Mouse (Mus musculus): ENCODE measurements around the gene Kcna5. TPM values are rescaled to one million over a fixed set of nuclear protein-coding genes. Genes with fewer than 3 reads are reported as not detected.

Gene Kcna5
- polyA plus RNA-seq, 1 experiment from 2014 or later, result 3.5 TPM

DNA sequence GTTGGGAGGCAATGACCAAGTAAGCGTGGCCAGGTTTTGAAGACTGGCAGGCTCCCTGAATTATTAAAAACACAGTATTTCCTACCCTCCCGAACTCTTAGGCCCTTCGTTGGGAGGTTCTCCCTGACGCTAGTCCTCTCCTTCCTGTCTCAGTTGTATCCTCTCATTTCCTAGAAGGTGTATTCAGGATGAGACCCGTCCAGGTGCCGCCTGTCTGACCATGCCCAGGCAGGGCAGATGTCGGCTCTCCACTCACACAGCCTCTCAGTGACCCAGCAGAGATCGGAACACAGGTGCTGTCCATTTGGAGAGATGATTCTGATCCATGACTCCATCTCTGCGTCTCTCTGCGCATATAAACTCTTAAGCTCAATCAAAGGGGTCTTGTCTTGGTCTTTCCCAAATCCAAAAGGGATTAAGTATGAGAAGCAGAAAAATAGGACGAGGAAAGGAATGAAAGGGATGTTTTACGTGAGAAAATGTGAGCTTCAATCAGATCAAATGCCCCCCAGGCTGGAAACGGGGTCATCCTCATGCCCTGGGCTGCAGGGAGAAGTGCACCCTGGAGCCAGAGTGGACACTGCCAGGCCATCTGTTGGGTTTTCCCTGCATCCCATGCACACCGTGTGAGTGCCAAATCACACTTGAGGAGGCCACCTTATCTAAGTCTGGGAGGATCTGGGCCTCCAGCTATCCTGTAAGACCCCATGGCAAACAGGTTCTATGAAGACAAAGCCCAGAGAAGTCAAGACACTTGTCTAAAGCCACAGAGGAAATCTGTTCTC lies 33.0 kb upstream of the Kcna5 start:
- Histone ChIP-seq H3K27me3 (ENCODE audit: control insufficient read depth, insufficient read depth, low read length) (no peaks in the 10 kb centered on the region), H3K4me3 (replicated peaks; ENCODE audit: low read depth, low read length) (no peak overlapping the region), H3K9me3 (ENCODE audit: control insufficient read depth, low read length) (no peaks in the 10 kb centered on the region), H3K4me2 (ENCODE audit: low read length) (no peak overlapping the region), H3K4me1 (ENCODE audit: control insufficient read depth, insufficient read depth, low read length) (no peaks in the 10 kb centered on the region), H3K36me3 (ENCODE audit: control insufficient read depth, insufficient read depth, low read length) (no peaks in the 10 kb centered on the region), H3K9ac (replicated peaks; ENCODE audit: low read length) (no peak overlapping the region), H3K27ac (replicated peaks; ENCODE audit: low read depth, low read length) (no peak overlapping the region)
- no peak for DNase-seq
- WGBS, result 87% methylated on average over 14 of the region's 14 CpGs
- no peak for ATAC-seq (ENCODE audit: low FRiP score, low TSS enrichment)

- DNase-seq (no peak), ATAC-seq (ENCODE audit: low FRiP score, low TSS enrichment) (no peak)
- WGBS, result 93% methylated on average over 9 of the region's 9 CpGs
These were observed 32.1 kb upstream of the Kcna5 start for GRCm38 (mm10) chr6:126567326-126567725.

GRCm38 (mm10) chr6:126564376-126564775 lies 29.2 kb upstream of the Kcna5 start:
- no peak overlapping the region for H3K27ac ChIP-seq (replicated peaks; ENCODE audit: low read depth, low read length)
- 0 out of 2 replicates have a peak, but pooled peaks cover 4% of the 10 kb centered on the region for H3K4me1 ChIP-seq (ENCODE audit: control insufficient read depth, insufficient read depth, low read length)
- H3K36me3 ChIP-seq (ENCODE audit: control insufficient read depth, insufficient read depth, low read length), result no peaks in the 10 kb centered on the region
- H3K4me3 ChIP-seq (replicated peaks; ENCODE audit: low read depth, low read length), result no peak overlapping the region
- WGBS, result 59% methylated on average over 6 of the region's 6 CpGs
- DNase-seq (no peak), ATAC-seq (ENCODE audit: low FRiP score, low TSS enrichment) (no peak)
- no peaks in the 10 kb centered on the region for H3K27me3 ChIP-seq (ENCODE audit: control insufficient read depth, insufficient read depth, low read length)
- no peak overlapping the region for H3K9ac ChIP-seq (replicated peaks; ENCODE audit: low read length)
- H3K4me2 ChIP-seq (ENCODE audit: low read length), result no peak overlapping the region
- H3K9me3 ChIP-seq (ENCODE audit: control insufficient read depth, low read length), result no peaks in the 10 kb centered on the region

More at GRCm38 (mm10) chr6:126567326-126567725, 32.1 kb upstream of the Kcna5 start:
- no peaks in the 10 kb centered on the region for H3K36me3 ChIP-seq (ENCODE audit: control insufficient read depth, insufficient read depth, low read length)
- no peaks in the 10 kb centered on the region for H3K4me1 ChIP-seq (ENCODE audit: control insufficient read depth, insufficient read depth, low read length)
- H3K4me2 ChIP-seq (ENCODE audit: low read length), result no peak overlapping the region
- no peak overlapping the region for H3K4me3 ChIP-seq (replicated peaks; ENCODE audit: low read depth, low read length)
- no peaks in the 10 kb centered on the region for H3K9me3 ChIP-seq (ENCODE audit: control insufficient read depth, low read length)
- no peak overlapping the region for H3K27ac ChIP-seq (replicated peaks; ENCODE audit: low read depth, low read length)
- no peak overlapping the region for H3K9ac ChIP-seq (replicated peaks; ENCODE audit: low read length)
- H3K27me3 ChIP-seq (ENCODE audit: control insufficient read depth, insufficient read depth, low read length), result no peaks in the 10 kb centered on the region

- DNase-seq (peak; percentile 90), ATAC-seq (ENCODE audit: low FRiP score, low TSS enrichment) (peak; percentile 25)
- no peak overlapping the region for H3K4me2 ChIP-seq (ENCODE audit: low read length)
These were observed 28.7 kb upstream of the Kcna5 start for GRCm38 (mm10) chr6:126563898-126564297.

DNA sequence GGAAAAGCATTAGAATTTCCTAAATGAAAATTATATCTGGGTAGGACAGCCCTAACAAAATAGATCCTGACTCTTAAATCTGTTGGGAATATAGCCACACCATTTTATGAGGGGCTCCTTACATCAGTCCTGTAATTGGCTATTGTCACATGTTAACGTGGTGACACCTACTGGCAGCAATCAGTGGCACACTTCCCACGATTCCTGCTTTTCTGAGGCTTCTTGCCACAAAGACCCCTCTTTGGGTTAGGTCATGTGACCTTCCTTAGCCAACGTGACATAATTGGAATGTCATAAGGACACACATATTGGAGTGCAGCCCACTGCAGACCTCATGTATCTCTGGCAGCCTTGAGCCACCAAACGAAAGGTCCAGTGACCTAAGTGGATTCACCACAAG lies 26.5 kb upstream of the Kcna5 start:
- no peaks in the 10 kb centered on the region for H3K27me3 ChIP-seq (ENCODE audit: control insufficient read depth, insufficient read depth, low read length)
- H3K4me1 ChIP-seq (ENCODE audit: control insufficient read depth, insufficient read depth, low read length), result 0 out of 2 replicates have a peak, but pooled peaks cover 4% of the 10 kb centered on the region
- peak; percentile 57 for DNase-seq
- no peak for ATAC-seq (ENCODE audit: low FRiP score, low TSS enrichment)
- H3K9me3 ChIP-seq (ENCODE audit: control insufficient read depth, low read length), result no peaks in the 10 kb centered on the region
- no peaks in the 10 kb centered on the region for H3K36me3 ChIP-seq (ENCODE audit: control insufficient read depth, insufficient read depth, low read length)
- no peak overlapping the region for H3K27ac ChIP-seq (replicated peaks; ENCODE audit: low read depth, low read length)
- H3K9ac ChIP-seq (replicated peaks; ENCODE audit: low read length), result no peak overlapping the region
- H3K4me2 ChIP-seq (ENCODE audit: low read length), result no peak overlapping the region
- no peak overlapping the region for H3K4me3 ChIP-seq (replicated peaks; ENCODE audit: low read depth, low read length)
- WGBS, result 24% methylated on average over 4 of the region's 4 CpGs

More at GRCm38 (mm10) chr6:126563898-126564297, 28.7 kb upstream of the Kcna5 start:
- 14% methylated on average over 7 of the region's 7 CpGs for WGBS
- H3K36me3 ChIP-seq (ENCODE audit: control insufficient read depth, insufficient read depth, low read length), result no peaks in the 10 kb centered on the region
- H3K9ac ChIP-seq (replicated peaks; ENCODE audit: low read length), result no peak overlapping the region
- H3K4me3 ChIP-seq (replicated peaks; ENCODE audit: low read depth, low read length), result no peak overlapping the region
- H3K4me1 ChIP-seq (ENCODE audit: control insufficient read depth, insufficient read depth, low read length), result 0 out of 2 replicates have a peak, but pooled peaks cover 4% of the 10 kb centered on the region
- H3K27me3 ChIP-seq (ENCODE audit: control insufficient read depth, insufficient read depth, low read length), result no peaks in the 10 kb centered on the region
- no peak overlapping the region for H3K27ac ChIP-seq (replicated peaks; ENCODE audit: low read depth, low read length)
- no peaks in the 10 kb centered on the region for H3K9me3 ChIP-seq (ENCODE audit: control insufficient read depth, low read length)

GRCm38 (mm10) chr6:126560696-126561095 lies 25.5 kb upstream of the Kcna5 start:
- Histone ChIP-seq H3K36me3 (ENCODE audit: control insufficient read depth, insufficient read depth, low read length) (no peaks in the 10 kb centered on the region), H3K27me3 (ENCODE audit: control insufficient read depth, insufficient read depth, low read length) (no peaks in the 10 kb centered on the region), H3K27ac (replicated peaks; ENCODE audit: low read depth, low read length) (peak overlapping the region; percentile 71), H3K9me3 (ENCODE audit: control insufficient read depth, low read length) (no peaks in the 10 kb centered on the region), H3K4me2 (ENCODE audit: low read length) (no peak overlapping the region), H3K9ac (replicated peaks; ENCODE audit: low read length) (no peak overlapping the region), H3K4me1 (ENCODE audit: control insufficient read depth, insufficient read depth, low read length) (0 out of 2 replicates have a peak, but pooled peaks cover 4% of the 10 kb centered on the region), H3K4me3 (replicated peaks; ENCODE audit: low read depth, low read length) (no peak overlapping the region)
- 37% methylated on average over 1 of the region's 1 CpGs for WGBS
- DNase-seq (no peak), ATAC-seq (ENCODE audit: low FRiP score, low TSS enrichment) (no peak)

DNA sequence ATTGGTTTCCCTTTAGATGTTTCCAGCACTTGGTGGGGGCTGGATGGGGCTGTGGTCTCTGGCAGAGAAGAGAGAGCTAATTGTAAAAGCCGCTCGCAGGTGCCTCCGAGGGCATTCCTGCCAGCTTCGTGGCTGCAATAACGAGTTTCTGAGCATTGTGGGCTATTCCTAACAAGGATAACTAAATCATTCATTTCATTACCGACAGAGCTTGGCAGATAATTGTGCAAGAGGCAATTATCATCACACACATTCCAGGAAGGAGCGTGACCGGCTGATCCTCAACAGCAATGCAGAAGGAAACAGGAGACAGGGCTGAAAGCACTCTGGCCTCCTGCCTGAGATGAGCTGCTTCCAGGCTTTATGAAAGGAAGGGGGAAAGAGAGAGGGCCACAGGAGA lies 24.8 kb upstream of the Kcna5 start:
- H3K9ac ChIP-seq (replicated peaks; ENCODE audit: low read length), result no peak overlapping the region

GRCm38 (mm10) chr6:126558276-126558675 lies 23.1 kb upstream of the Kcna5 start:
- 73% methylated on average over 3 of the region's 3 CpGs for WGBS
- Histone ChIP-seq H3K4me2 (ENCODE audit: low read length) (no peak overlapping the region), H3K9me3 (ENCODE audit: control insufficient read depth, low read length) (no peaks in the 10 kb centered on the region), H3K27me3 (ENCODE audit: control insufficient read depth, insufficient read depth, low read length) (no peaks in the 10 kb centered on the region), H3K36me3 (ENCODE audit: control insufficient read depth, insufficient read depth, low read length) (no peaks in the 10 kb centered on the region), H3K27ac (replicated peaks; ENCODE audit: low read depth, low read length) (no peak overlapping the region), H3K4me3 (replicated peaks; ENCODE audit: low read depth, low read length) (no peak overlapping the region), H3K9ac (replicated peaks; ENCODE audit: low read length) (no peak overlapping the region), H3K4me1 (ENCODE audit: control insufficient read depth, insufficient read depth, low read length) (0 out of 2 replicates have a peak, but pooled peaks cover 4% of the 10 kb centered on the region)
- no peak for ATAC-seq (ENCODE audit: low FRiP score, low TSS enrichment)
- DNase-seq, result no peak

More for the DNA sequence above, 24.8 kb upstream of the Kcna5 start:
- ATAC-seq (ENCODE audit: low FRiP score, low TSS enrichment), result peak; percentile 31; the same call in 1 of the 2 replicates
- Histone ChIP-seq H3K27ac (replicated peaks; ENCODE audit: low read depth, low read length) (peak overlapping the region; percentile 71), H3K4me2 (ENCODE audit: low read length) (no peak overlapping the region), H3K4me1 (ENCODE audit: control insufficient read depth, insufficient read depth, low read length) (0 out of 2 replicates have a peak, but pooled peaks cover 4% of the 10 kb centered on the region), H3K36me3 (ENCODE audit: control insufficient read depth, insufficient read depth, low read length) (no peaks in the 10 kb centered on the region), H3K27me3 (ENCODE audit: control insufficient read depth, insufficient read depth, low read length) (no peaks in the 10 kb centered on the region), H3K4me3 (replicated peaks; ENCODE audit: low read depth, low read length) (no peak overlapping the region), H3K9me3 (ENCODE audit: control insufficient read depth, low read length) (no peaks in the 10 kb centered on the region)
- peak; percentile 61 for DNase-seq
- 15% methylated on average over 8 of the region's 8 CpGs for WGBS

- H3K9me3 ChIP-seq (ENCODE audit: control insufficient read depth, low read length), result no peaks in the 10 kb centered on the region
- H3K36me3 ChIP-seq (ENCODE audit: control insufficient read depth, insufficient read depth, low read length), result no peaks in the 10 kb centered on the region
- no peak overlapping the region for H3K9ac ChIP-seq (replicated peaks; ENCODE audit: low read length)
- DNase-seq, result peak; percentile 71
- no peaks in the 10 kb centered on the region for H3K27me3 ChIP-seq (ENCODE audit: control insufficient read depth, insufficient read depth, low read length)
- H3K4me1 ChIP-seq (ENCODE audit: control insufficient read depth, insufficient read depth, low read length), result no peaks in the 10 kb centered on the region
- no peak overlapping the region for H3K4me3 ChIP-seq (replicated peaks; ENCODE audit: low read depth, low read length)
- no peak overlapping the region for H3K4me2 ChIP-seq (ENCODE audit: low read length)
- ATAC-seq (ENCODE audit: low FRiP score, low TSS enrichment), result peak; percentile 46; the same call in 1 of the 2 replicates
- H3K27ac ChIP-seq (replicated peaks; ENCODE audit: low read depth, low read length), result no peak overlapping the region
- WGBS, result 27% methylated on average over 9 of the region's 9 CpGs
These were observed 18.6 kb upstream of the Kcna5 start for GRCm38 (mm10) chr6:126553812-126554211.
